Mouse (Mus musculus) erythroblast, adult 5-6 weeks (primary cell): Measurements from ENCODE around the gene Adcyap1r1. TPM values are rescaled to one million over a fixed set of nuclear protein-coding genes. Genes with fewer than 3 reads are reported as not detected.

Experiments used
- ATAC-seq: replicated peaks from 2 replicates; pipeline ENCODE4 v1.8.0; 2016; ENCODE audit warnings: moderate number of reproducible peaks, mild to moderate bottlenecking, moderate TSS enrichment, inconsistent platforms; ENCODE audit not compliant: poor library complexity, low FRiP score, severe bottlenecking
- total RNA-seq, 2 experiments: library from RNA; stranded (forward) in 1 of 2; stranded (reverse) in 1 of 2; fragments of 150-400 nt in 1 of 2; fragments of 200-764, 138-1000 nt in 1 of 2; gene quantifications; 2 replicates each; pipeline versions ENCODE4 v1.2.3 to v1.2.4; 2015 to 2017; ENCODE audit warnings: low replicate concordance in 2 of 2

Gene Adcyap1r1
- total RNA-seq (2015; ENCODE audit: low replicate concordance) (0.19 TPM in 1 of 2 replicates, not detected in the other), total RNA-seq (2017; ENCODE audit: low replicate concordance) (0.09 TPM in 1 of 2 replicates, not detected in the other)

DNA sequence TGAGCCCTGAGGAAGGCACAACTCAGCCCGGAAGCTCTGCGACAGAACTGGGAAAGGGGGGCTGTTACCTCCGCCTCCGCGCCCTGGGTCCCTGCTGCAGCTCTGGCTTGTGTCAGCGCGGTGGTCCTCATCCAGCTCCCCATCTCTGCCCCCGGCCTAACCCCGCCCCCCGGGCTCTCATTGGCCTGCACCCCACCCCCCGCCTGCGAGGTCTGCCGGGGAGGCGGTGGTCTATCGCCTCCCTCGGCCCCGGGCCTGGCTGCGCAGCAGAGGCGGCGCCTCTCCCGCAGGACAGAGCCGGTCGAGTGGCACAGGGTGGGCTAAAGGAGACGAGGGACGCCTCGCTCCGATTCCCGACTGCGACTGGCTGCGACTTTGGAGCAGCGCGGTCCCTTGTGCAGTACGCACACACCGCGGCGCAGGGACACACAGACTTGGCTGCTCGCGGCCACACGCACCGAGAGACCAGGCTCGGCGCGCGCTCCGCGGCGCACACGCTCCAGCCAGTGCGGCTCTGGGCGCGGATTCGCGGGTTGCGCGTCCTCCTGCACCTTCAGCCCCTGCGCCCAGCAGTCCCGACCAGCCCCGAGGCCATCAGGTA, at the start of gene Adcyap1r1:
Gene Adcyap1r1, plus strand, starts transcription at position 208 of the 601 bp plus-strand sequence.
- no peak for ATAC-seq

GRCm38 (mm10) chr6:55402041-55402776, 49.6 kb upstream of the Adcyap1r1 start:
- no peak for ATAC-seq

DNA sequence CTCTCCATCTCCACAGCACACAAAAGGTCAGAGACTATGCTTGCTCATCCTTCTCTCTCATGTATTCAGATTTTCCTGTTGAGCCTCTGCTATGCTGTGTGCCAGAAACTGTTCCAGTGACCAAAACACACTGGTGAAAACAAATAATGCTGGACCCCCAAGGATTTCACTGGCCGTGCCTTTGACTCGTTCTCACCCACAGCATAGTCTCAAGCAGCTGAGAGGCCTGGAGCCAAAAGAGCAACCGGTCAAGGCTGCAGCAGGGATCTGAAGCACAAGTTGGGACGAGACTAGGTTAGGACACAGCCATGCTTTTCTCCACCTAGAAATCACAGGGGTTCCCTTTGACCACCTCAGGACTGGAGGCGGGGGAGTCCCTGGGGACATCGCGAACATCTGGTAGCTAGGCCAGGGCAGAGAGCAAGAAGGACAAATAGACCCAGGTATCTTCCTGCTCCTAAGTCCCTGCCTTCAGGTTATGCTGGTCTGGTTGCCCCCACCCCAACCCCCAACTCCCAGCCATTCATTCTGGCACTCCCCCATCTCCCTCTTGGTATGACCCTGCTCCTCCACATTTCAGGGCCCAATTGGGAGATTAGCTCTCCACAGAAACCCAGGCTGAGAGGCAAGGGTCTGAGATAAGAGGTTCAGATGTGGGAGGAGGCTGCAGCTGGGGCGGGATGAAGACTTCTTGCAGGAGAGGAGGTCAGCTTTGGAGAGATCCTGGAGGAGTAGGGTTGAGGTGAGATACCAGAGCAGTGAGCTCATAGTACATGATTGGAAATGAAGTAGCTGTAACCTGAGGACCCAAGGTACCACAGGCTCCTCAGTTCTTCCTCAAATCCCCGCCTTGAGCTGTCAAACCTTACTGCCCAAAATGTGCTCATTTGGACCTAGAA, 48.1 kb upstream of the Adcyap1r1 start:
- ATAC-seq = no peak

DNA sequence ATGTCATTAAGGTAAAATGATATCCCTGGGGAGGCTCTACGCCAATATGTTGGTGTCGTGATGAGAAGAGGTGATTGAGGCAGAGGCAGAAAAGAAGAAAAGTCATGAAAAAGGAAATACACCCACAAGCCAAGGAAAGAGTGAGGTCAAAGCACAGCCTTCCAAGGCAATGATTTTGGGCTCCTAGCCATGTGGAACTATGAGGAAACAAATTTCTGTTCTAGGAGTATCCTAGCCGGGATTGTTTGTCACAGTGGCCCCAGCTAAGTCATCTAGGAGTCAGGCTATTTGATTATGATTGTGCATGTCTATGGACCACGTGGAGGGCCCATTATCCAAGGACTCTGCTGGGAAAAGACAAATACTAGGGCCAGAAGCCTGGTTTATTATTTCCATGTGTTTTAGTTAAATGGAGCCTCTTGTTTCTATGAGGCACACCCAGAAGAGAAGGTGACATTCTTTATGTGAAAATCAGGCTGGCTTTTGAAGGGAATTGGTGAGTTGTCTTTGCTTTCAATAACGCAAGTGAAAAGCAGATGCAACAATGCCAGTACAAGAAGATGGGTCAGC, 47.3 kb upstream of the Adcyap1r1 start:
- ATAC-seq = no peak

GRCm38 (mm10) chr6:55407345-55407744, 44.4 kb upstream of the Adcyap1r1 start:
- ATAC-seq = no peak

GRCm38 (mm10) chr6:55410119-55410775, 41.5 kb upstream of the Adcyap1r1 start:
- ATAC-seq = no peak

- ATAC-seq = no peak
Measured at GRCm38 (mm10) chr6:55410977-55411376, 40.8 kb upstream of the Adcyap1r1 start.

- ATAC-seq = no peak
Measured at GRCm38 (mm10) chr6:55416202-55416601, 35.6 kb upstream of the Adcyap1r1 start.

- ATAC-seq = no peak
Measured at GRCm38 (mm10) chr6:55418746-55419410, 32.9 kb upstream of the Adcyap1r1 start.

DNA sequence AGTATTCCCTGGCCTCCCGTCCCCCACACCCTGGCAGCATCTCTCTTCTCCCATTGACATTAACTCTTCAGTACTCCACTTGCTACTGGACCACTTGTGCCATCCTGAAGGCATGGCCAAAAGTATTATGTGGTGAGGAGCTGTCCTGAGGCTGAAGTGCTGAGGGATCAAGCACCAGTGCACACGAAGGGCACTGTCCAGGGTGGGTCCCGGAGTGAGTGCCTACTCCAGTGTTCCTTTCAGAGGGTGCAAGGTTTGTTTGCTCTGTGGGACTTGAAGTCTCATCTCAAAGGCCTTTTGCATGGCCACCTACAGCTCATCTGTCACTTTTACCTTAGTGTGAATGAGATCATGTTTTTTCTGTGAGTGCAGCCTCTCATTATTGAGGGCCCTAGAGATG, 31.4 kb upstream of the Adcyap1r1 start:
- ATAC-seq = no peak

DNA sequence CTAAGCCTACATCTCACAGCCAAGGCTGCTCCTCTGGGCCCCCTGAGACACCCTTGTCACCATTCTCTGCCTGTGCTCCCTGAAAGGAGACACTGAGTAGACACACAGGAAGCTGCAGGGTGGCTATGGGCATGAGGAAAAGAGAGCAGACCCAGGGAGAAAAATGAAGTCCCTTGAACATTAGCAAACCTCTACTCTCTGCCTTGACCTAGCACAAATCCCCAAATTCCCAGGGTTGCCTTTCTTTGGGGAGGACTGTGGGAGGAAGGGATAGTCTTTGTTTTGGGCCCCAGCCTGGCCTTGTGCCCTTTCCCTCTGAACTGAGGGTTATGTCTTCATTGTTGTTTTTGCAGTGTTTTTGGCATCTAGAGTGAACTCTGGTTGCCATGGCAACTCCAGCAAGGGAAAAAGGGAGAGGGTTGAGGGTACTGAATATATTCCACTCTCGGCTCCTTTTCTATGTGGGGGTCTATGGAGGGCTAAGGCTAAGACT, 30.9 kb upstream of the Adcyap1r1 start:
- ATAC-seq = no peak

- ATAC-seq = no peak
Measured at GRCm38 (mm10) chr6:55432121-55432520, 19.7 kb upstream of the Adcyap1r1 start.

GRCm38 (mm10) chr6:55434360-55434759, 17.4 kb upstream of the Adcyap1r1 start:
- ATAC-seq = no peak

DNA sequence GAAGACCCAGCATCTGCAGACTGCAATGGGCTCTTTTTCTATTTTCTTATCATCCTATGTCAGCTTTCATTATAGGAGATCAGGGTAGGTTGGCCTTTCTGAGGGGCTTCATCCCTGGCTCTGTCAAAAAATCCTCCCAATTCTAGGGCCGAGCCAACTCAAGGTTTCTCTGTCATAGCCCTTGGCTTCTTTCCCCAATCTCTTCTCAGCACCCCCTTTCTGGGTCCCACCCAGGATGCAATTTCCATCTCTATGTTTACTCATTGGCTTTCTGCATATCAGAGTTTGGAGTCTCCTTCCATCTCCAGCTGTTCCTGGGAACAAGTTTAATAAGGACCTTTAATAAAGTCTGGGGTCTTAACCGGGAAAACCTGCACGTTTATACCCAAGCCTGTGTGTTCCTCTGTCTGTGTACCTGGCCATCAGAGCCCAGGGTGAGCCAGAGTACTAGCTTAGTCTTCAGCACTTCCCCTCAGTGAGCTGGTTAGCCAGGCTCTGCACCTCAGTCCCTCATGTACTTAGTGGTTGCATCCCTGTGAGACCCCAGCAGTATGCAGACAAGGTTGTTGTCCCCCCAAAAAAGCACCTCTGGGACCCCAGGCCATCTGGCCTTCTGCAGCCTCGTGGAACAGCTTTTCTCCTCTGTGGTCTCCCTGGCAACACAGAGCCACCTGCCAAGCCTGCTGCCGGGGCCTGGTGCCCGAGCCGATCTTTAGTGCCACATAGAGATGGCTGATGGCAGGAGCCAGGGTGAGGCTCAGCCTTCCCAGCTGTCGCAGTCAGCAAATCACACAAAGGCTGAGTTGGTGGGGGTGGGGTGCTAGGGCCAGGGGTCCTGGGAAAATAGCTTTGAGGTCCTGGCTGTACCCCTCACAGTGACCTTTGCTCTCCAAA, 16.3 kb upstream of the Adcyap1r1 start:
- ATAC-seq = no peak

DNA sequence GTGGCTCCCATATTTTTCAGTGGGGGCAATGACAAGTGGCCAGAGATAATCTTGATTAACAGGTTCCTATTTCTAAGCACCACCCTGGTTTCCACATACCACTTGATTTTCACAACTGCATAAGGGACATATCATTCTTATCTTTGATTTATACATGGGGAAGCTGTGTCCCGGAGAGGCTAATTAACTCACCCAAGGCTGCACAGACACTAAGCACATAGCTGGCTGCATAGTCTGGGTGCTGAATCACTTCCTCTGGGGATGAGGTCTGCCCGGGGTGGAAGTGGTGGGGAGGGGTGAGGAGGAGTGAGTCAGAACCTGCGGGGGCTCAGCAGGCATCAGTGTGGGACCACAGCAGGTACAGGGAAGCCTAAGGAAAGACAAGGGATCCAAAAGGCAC, 13.9 kb upstream of the Adcyap1r1 start:
- ATAC-seq = no peak

- ATAC-seq = no peak
Measured at GRCm38 (mm10) chr6:55438837-55439236, 12.9 kb upstream of the Adcyap1r1 start.

- ATAC-seq = no peak
Measured at GRCm38 (mm10) chr6:55443927-55444688, 7.7 kb upstream of the Adcyap1r1 start.
